Comparison of ENCODE assay signal across 8 mouse cellular contexts in the genomic region with DNA sequence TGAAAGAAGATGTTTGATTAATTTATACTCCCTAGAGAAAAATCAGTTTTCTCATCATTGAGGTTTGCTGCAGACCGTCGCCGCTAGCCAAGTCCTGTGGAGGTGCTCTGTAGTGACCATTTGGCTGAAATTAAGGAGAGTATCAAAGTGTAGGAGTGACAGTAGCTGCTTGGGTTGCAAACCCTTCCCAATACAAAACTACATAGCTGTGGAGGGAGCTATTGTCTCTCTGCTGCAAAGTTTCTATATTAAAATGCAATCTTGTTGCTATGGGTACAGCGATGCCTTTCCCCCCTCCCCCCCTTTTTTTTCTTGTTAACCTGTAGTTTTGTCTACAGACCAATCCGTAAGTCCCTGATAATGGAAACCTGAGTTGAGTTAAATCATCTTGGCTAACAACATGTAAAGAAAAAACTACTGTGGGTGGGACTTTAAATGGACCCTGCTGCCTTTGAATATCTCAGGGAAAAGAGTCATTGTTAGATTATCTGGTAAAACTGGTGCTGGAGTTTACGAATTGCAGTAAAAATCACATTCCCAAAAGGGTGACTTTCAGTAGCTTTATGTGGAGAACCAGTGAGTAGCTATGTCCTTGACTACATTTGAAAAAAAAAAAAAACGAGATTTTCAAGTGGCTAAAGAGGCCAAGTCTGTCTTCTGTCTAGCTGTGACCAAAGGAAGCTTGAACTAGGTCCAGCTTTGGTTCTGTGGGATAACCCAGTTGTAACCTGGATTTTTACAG. TPM values are rescaled to one million over a fixed set of nuclear protein-coding genes. Genes with fewer than 3 reads are reported as not detected.
DNase-seq lines count a peak whose midpoint lies in the region; ATAC-seq and TF ChIP-seq lines count a peak whose summit lies in the region.

No protein-coding gene starts in this region.

- 0 out of 2 replicates have a peak, but pooled peaks cover 3% of the 10 kb centered on the region for H3K9me3 ChIP-seq in hindbrain, embryonic 10.5 days
- H3K9me3 ChIP-seq in midbrain, embryonic 13.5 days, result no peaks in the 10 kb centered on the region

- DNase-seq in kidney, adult 2 months, result no peak
- DNase-seq in kidney, adult 9 months, result no peak
- peak; percentile 49 for DNase-seq in Muller cell, postnatal 12 days (ENCODE audit: inconsistent ontology term)
- peak; percentile 29 for DNase-seq in hindbrain, embryonic 10.5 days (ENCODE audit: low spot score)
- DNase-seq in frontal cortex, adult 2 months (ENCODE audit: extremely low spot score in 1 of 2, low spot score in 1 of 2), result no peak
- no peak for DNase-seq in B cell, adult 2 months
- DNase-seq in left cerebral cortex, adult 8-10 months (ENCODE audit: low spot score in 2 of 2), result no peak

- H3K36me3 ChIP-seq in kidney, adult 2 months (ENCODE audit: control insufficient read depth, insufficient read depth, low read length), result no peaks in the 10 kb centered on the region
- peaks cover 24% of the 10 kb centered on the region for H3K36me3 ChIP-seq in hindbrain, embryonic 10.5 days
- no peaks in the 10 kb centered on the region for H3K36me3 ChIP-seq in midbrain, embryonic 13.5 days

- no peak for ATAC-seq in midbrain, embryonic 13.5 days

- WGBS in kidney, adult 2 months, result 8% methylated on average over 7 of the region's 7 CpGs
- WGBS in hindbrain, embryonic 10.5 days, result 5% methylated on average over 7 of the region's 7 CpGs
- WGBS in midbrain, embryonic 13.5 days, result 1% methylated on average over 7 of the region's 7 CpGs

- TF ChIP-seq POLR2A in kidney, adult 2 months (IDR thresholded peaks at IDR 0.05; ENCODE audit: low read depth, low read length), result no peak

- peak overlapping the region; percentile 46 for H3K4me3 ChIP-seq in kidney, adult 2 months (ENCODE audit: insufficient read depth, low read depth, low read length)
- peak overlapping the region; percentile 95 for H3K4me3 ChIP-seq in hindbrain, embryonic 10.5 days
- peak overlapping the region; percentile 78 for H3K4me3 ChIP-seq in midbrain, embryonic 13.5 days (replicated peaks)

- no peaks in the 10 kb centered on the region for H3K27me3 ChIP-seq in kidney, adult 2 months (replicated peaks; ENCODE audit: control insufficient read depth, insufficient read depth, low read length)
- no peaks in the 10 kb centered on the region; the same call in 1 of the 2 replicates for H3K27me3 ChIP-seq in hindbrain, embryonic 10.5 days (ENCODE audit: insufficient read depth, poor library complexity, severe bottlenecking)
- H3K27me3 ChIP-seq in midbrain, embryonic 13.5 days, result no peaks in the 10 kb centered on the region

- H3K27ac ChIP-seq in kidney, adult 2 months (ENCODE audit: insufficient read depth, low read depth, low read length), result peak overlapping the region; percentile 96
- peak overlapping the region; percentile 100 for H3K27ac ChIP-seq in hindbrain, embryonic 10.5 days
- peak overlapping the region; percentile 78 for H3K27ac ChIP-seq in midbrain, embryonic 13.5 days

- peaks cover 33% of the 10 kb centered on the region for H3K4me1 ChIP-seq in kidney, adult 2 months (ENCODE audit: control insufficient read depth, insufficient read depth, low read length)
- H3K4me1 ChIP-seq in hindbrain, embryonic 10.5 days (replicated peaks), result peaks cover 76% of the 10 kb centered on the region
- H3K4me1 ChIP-seq in midbrain, embryonic 13.5 days (replicated peaks), result peaks cover 48% of the 10 kb centered on the region

- H3K4me2 ChIP-seq in midbrain, embryonic 13.5 days (replicated peaks), result peak overlapping the region; percentile 56

- peak overlapping the region; percentile 34 for H3K9ac ChIP-seq in midbrain, embryonic 13.5 days (replicated peaks)

- TF ChIP-seq CTCF in kidney, adult 2 months (conservative IDR thresholded peaks at IDR 0.05; ENCODE audit: insufficient read depth, insufficient read length, low read depth, low read length), result no peak

RNA-seq across cellular contexts. Expression of a gene that starts 2.1 kb away (rescaled TPM):
- polyA plus RNA-seq in kidney, adult 2 months (2012; rRNA removed), result 46.9 and 47.0 TPM in 2 replicates
- polyA plus RNA-seq in hindbrain, embryonic 10.5 days (2016; fragmentation: Nextera tagmentation; extraction: Ambion mirVana), result 57.1 and 58.7 TPM in 2 replicates
- 19.2 and 26.0 TPM in 2 replicates for polyA plus RNA-seq in midbrain, embryonic 13.5 days (2015; fragmentation: Nextera tagmentation; extraction: Ambion mirVana)
- polyA plus RNA-seq in frontal cortex, adult 2 months (2012; rRNA removed), result 21.7 and 25.4 TPM in 2 replicates
- total RNA-seq in left cerebral cortex, adult 8-10 months (2022), result 10 to 100 TPM; 21.2 to 30.9 (median 27.5) TPM

Comparison
In these comparisons a context has a peak if more than half of its experiments do, and no peak if none do; other contexts are left out.
1. DNase-seq: peak in Muller cell, postnatal 12 days (single experiment) and hindbrain, embryonic 10.5 days (single experiment); none in kidney, adult 2 months (single experiment), kidney, adult 9 months (single experiment), frontal cortex, adult 2 months (0 of 2), B cell, adult 2 months (0 of 2) and left cerebral cortex, adult 8-10 months (0 of 2).
2. Peak in every context shown above with its lines, with median percentiles within 50 percentile points of each other: H3K27ac ChIP-seq and H3K4me3 ChIP-seq.